Mouse (Mus musculus) R1 (cell line): ENCODE measurements at regions not wholly inside any gene's neighbourhood (a gene's known extent, or its start where the extent isn't known, plus 50 kb on each side); places are given as distances from the start of the nearest gene placed in this dataset.
"Not testable (repeated sequence)": the region's sequence is repeated elsewhere in the genome, so short reads cannot be mapped to it uniquely, and the experiment has no call there.

Source experiments
- DNase-seq: peaks from one replicate; pipeline ENCODE4 v3.0.0-alpha.2; 2018; ENCODE audit warnings: low read depth, low spot score

DNA sequence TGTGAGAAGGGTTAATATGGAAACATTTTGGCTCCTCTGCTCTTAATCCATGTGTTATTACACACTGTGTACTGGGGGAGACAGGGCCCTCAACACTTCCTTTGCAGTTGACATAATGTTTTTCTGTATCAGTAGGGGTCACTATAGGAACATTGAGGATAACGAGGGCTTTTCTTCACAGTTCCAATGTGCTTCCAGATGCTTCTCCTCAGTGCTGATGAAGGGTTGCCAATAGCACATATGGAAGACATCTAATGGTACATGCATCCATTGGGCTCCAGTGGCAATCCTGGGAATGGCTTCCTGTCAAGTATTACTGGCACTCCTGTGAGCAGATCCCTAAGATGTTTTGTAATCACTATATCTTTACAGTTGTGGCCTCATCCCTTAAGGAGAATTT, 62.1 kb downstream of the Naa11 start:
- no peak for DNase-seq

DNA sequence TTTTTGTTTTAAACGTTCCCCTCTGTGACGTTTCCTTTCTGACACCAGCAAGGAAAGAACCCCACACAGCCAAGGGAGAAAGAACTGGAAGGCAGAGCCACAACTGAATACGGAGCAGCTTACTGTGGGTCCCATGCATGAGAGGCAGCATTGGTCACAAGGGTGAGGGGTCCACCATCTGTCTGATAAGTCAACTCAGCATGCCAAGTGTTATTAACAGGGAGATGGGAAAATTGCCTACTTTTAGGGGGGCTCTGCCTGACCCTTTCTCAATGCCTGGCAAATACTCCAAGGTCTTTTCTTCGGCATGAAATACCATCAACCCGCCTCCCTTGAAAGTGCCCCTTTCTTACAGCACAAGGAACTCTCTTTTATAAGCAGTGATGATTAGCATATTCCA, 66.3 kb downstream of the Naa11 start:
- no peak for DNase-seq

DNA sequence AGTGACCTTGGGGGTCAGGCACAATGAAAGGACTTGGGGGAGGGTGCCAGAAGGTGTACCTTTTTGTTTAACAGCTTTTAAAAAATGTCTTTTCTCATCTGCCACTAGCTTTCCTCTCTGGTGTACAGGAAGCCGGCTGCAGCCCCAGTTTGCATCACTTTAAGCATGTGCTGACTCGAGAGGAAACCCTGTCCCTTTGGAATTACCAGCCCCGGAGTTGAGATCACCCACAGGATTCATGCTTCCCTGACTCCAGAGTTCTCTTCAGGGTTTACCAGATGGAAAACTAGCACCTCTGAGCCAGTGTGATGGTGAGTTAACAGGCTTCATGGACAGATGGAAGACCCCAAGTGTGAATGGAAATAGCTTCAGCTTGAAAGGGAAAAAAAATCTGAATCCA, 68.3 kb downstream of the Naa11 start:
- no peak for DNase-seq

DNA sequence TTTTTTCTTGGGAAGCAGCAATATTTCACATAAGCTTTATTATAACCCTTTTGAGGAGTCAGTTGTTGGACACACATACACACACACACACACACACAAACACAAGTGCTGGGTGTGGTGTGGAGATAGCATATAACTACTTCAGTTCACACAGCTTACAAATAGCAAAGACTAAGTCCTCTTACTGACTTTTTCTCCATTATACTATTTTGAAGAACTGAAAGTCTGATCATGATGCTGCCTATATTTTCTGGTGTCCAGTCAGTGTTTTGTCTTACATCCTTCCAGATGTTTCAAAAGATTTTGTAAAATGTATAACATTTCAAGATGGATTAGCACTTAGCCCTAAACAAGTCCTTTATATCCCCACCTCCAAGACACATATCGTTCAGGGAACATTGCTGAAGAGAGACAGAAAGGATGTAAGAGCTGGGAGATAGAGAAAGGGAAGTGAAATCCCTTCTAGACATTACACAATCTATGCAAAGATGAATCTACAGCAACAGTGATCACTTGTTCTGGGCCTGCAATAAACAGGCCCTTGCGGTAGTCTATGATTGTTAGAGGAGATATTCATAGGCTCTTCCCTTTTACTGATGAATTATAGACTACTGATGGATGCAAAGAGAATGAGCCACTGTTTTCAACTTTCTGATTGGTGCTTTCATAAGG, 72.2 kb downstream of the Naa11 start:
- no peak for DNase-seq

DNA sequence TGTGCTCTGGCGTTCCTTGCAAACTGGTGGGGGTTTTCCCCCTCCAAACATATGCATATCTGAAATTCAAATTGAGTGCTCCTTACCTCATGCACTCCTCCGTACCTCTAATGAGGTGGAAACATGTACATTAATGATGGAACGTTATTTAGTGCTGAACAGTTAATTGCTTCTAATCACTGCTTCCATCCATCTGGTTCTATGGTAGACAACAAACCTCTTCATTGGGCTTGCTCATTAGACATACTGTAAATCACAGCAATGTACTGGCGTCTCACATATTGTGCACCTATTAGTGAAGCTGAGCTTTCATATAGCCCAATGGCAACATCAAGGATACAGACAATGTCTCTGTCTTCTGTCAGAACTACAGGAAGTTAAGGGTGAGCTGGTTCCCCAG, 85.3 kb downstream of the Naa11 start:
- DNase-seq, result no peak

DNA sequence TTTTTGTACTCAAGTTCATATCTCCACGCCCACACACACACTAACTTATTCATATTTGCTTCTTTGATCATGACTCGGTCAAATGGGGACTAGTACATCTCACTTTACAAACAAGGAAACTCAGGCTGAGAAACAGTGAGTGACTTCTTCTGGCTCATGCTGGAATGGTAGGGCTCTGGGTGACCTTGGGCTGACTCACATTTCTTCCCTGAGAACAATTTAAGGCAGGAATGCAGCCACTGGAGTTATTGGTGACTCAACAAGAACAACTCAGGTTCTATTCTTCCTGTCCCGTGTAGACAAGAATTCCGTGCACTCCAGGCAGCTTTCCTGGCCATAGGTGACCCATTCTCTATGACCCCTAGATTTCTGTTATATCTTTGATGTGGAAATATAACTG, 87.3 kb downstream of the Naa11 start:
- DNase-seq, result no peak

DNA sequence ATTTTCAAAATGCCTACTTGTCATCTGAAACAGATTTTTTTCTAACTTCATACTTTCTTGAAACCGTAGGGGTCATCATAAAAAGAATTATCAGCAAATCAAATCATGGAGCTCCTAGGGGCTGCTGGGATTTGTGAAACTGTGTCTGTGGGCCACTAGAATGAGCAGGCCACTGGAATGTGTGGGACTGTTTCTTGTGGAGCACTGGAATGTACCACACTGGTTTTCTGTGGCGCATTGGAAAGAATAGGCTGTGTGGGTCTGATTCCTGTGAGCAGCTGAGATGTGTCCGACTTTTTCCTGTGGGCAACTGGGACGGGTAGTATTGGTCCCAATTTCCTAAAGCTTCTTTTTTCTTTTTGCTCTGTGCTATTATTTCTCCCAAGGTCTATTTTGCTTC, 90.6 kb downstream of the Naa11 start:
- DNase-seq, result no peak

DNA sequence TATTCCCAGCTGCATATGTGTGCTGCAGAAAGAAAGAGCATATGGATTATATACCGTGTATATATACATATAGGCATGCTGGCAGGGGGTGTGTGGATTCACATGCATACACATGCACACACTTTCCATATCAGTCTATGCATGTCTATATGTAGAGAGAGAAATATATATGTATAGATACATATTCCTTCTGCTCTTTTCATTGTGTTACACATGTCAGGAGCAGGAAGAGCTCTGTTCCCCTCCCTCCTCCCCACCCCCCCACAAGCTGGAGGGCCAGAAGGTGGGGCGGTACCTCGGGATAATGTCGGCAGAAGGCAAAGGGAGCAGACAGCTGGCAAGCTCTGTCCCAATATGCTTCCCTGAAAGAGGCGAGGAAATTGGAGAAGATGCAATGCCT, 91.3 kb downstream of the Naa11 start:
- DNase-seq, result no peak

DNA sequence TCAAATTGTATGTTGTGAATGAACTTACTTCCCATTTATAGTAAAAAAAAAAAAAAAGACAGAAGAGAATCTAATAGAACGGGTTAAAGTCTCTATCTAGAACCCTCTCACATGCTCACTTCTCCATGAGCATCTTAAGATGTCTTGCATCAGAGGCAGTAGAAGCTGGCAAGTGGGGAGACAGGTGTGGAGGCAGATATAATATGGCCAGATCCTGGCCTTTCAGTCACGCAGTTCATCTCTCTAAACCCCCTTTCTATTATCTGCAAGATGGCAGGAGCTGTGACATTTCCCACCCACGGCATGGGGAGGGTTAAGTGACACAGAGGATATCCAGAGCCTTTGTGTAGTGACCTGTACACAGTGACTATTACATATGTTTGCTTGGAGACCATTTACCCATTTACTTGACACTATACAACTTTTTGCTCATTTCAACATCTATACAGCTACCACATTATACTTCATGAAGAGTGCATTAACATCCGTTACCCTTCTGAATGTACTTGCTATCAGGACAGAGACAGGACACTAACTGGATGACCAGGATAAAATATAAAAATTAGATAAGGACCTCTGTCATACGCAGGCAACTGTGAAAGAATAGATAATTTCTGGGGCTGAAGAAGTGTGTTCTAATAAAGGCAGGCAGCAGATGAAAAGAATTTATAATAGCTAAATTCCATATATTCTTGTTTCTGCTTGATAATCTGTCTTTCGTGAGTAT, 91.9 kb downstream of the Naa11 start:
- DNase-seq, result no peak

DNA sequence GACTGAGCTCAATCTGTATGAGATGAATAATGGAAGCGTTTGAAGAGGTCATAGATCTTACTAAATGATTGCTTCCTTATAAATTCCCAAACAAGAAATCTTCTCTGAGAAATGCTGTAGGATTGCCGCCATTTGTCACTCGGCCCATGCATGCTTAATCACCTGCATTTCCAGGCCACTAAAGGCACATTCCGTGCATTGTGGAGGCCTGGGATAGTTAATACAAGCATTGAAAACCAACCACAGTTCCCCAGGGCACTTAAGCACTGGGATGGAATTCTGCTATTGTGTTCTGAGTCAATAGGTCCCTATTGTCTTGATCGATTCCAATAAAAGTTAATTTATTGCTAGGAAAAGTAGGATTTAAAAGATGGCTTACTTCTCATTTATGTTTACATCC, 92.5 kb downstream of the Naa11 start:
- peak; percentile 63 for DNase-seq

DNA sequence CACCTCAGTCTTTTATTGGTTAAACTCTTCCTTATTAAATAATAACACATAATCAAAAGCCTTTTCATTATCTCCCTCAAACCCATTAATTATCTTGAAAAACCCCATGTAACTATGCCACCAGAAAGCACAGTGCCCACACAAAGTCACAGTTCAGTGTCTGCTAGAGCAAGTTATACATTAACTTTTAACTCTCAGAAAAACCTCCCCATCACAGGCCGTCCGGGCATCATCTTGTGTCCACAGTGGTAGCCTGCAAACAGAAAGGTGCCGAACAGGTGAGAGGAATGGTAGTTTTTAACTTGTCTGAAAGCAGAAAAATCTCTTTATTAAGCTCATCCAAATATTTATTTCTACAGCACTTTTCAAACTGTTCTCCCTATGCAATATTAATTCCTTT, 96.0 kb downstream of the Naa11 start:
- no peak for DNase-seq

DNA sequence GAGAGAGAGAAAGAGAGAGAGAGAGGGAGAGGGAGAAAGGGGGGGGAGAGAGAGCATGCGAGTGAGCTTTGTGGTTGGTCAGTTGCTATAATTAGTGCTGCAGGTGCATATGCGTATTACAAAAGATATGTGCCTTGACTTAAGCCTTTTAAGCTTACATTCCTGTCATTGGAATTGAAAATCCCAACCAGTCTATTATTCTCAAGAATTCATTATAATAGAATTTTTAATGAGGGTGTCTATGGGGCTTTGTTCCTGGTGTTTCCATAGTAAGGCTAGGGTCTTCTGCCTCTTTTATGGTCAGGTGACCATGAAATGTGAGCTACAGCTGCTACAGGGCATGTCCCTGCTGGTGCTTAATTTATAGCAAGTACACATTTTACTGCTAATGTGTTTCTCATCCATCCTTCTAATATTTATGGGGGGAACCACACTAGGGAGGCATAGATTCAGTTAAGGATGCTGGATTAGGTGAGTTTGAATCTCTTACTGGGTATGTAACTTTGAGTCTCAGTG, 102.0 kb downstream of the Naa11 start:
- no peak for DNase-seq

DNA sequence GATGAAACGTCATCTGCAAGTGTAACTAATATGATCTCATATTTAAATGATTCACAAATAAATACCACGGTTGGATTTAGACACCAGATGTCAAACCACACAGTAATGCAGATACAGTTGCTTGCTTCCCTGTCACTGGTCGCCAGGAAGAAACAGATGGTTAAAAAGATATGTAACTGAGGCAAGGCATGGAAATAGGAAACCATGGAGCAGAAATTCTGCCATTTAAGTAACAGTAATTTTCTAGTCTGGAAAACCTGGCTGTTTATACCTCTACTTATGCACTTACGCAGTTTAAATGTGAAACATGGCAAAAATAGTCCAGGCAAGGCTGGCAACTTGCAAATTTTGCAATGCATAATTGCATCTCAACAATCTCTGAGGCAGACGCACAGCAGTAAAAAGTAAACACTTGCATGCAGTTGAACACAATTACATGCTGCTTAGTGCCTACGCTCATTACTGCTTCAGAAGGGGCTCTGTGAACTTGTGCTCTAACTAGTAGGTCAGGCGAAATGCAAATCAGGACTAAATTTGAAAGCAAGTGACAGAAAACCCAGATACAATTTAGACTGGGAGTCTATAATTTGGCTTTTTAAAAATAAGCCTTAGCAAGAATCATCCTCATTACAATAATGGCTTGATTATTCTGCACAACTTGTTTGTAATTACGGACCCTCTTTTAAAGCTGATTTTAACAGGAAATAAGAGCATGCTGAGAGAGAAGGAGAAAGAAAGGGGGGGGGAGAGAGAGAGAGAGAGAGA, 102.6 kb downstream of the Naa11 start:
- DNase-seq, result no peak

DNA sequence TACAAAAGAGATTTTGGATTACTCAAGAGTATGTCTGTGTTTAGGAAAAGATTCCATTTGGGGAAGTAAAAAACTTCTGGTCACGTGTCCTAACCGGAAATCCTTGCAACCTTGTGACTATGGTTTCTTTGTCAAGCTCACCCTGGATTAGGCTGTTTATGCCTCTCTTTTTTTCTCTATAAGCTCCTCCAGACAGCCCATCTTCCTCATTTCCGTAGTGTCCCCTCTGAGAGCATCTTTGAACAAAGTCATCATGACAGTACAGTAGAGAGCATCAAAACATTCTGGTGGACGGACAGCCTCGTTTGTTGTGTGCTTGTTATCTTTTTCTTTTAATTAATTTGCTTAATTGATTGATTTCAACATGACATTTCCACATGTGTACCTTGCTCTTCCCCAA, 112.7 kb downstream of the Naa11 start:
- DNase-seq, result no peak

DNA sequence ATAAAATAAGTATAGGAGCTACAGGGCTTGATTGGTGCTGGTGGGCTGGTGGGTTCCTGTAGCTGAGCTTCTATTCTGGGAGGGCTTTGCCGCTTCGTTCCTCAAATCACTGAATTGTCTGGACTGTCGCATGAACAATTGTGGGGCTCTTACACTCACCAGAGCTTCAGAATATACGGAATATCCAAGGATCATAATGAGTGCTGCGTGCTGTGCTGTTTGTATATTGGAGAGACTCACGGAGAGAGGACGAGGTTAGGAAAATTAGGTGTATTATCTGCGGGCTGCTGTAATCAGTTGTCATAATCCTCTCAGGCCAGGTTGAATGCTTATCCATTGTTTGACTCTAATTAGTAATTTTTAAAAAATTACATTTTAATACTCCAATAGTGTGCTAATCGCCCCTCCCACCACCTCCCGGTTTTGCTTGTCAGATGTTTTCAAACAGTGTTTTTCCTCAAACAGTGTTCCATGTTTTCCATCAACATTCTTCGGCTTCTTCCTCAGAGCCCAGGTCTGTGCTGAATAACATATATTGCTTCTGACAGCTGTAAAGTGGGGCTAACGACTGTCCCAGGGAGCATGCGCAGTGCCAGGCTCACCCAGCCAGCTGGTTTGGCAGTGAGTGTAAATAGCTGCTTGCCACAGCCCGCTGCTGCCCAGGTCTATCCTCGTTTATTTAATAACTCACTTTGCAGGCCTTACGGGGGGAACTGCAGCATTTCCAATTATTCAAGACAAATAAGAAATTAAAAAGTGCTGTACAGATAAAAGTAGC, 114.2 kb downstream of the Naa11 start:
- no peak for DNase-seq

DNA sequence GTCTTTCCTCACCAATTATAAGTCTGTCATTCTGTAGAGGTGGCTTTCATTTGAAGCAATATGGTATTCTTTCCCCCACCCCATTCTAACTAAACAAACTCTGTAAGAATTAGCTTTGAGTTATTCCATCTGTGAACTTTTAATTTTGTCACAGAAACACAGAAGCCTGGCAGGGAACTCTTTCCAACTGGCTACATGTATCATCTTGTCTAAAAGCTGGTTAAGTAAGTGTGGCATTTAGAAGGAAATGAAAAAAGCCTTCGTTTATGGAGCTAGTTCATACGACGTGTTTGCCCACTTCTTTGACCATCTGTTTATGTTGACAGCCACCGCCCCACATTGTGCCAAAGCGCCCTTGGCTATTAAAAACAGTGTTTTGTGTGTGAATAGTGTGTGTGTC, 115.5 kb downstream of the Naa11 start:
- no peak for DNase-seq

DNA sequence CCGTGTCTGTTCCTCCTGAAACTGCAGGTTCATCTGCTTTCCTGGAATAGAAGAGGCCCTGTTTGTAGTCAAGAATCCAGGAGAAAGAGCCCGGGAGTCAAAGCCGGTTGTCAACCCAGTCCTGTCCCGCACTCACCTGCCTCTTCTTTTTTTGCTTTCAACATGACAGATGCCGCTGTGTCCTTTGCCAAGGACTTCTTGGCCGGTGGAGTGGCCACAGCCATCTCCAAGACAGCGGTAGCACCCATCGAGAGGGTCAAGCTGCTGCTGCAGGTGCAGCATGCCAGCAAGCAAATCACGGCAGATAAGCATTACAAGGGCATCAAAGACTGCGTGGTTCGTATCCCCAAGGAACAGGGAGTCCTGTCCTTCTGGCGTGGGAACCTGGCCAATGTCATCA, 127.5 kb downstream of the Naa11 start:
- DNase-seq, result not testable (repeated sequence)

DNA sequence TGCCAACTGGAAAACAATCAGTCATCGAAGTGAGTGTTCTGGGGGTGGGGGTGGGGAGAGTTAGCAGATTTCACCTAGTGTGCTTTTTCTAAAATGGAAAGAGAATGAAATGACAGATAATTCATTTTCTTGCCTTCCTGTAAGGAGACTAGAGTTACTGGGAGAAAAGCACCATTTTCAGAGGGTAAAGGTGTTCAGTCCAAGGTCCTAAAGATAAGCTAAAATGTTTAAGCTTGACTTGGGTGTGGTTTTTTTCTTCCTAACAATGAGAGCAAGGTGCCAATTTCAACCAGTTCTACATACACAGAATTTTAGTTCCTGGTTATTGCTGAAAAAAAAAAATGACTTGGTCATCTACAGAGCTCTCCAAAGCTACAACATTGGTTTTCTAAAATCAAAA, 135.1 kb downstream of the Naa11 start:
- no peak for DNase-seq

DNA sequence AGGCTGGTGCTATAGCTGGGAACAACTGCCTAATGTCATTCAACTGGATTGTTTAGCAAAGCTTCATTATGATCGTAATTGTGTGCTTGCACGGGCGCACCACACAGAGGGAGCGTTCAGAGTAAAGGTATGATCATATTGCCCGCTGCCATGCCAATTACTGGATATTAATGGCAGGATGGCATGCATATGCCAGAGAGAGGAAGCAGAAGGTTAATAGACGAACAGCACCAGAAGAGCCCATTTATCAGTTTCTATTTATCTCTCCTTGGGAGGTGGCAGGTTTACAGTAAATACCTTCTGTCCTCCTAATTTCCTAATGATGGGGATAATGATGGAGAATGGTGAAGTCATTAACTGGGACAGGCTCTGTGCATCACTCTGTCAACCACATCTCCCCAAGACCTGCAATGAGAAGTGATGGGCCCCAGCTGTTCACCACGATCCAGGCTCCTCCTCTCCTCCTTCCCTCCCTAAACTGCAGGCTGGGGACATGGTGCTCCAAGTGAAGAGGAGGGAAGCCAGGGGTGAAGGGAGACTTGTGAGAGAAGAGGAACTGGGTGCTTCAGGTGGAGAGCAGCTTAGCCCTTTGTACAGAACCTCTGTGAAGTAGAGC, 135.6 kb downstream of the Naa11 start:
- no peak for DNase-seq

DNA sequence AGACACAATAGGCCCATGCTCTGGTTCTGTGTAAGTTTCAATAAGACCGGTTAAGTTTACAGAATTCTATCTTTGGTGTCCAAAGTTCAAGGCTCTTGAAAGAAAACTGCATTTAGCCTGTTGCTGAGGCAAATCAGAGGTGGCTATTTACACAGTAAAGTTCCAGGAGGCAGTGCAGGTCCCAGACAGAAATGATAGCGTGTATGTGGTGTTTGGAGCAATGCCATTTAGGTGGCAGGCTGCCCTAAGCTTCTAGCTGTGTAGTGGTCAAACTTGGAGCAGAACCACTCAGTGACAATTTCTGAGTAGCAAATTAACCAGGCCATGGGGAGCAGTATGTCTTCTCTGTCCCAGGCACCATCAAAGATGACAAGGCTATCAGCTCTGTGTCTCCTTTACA, 125.5 kb upstream of the Paqr3 start:
- no peak for DNase-seq

DNA sequence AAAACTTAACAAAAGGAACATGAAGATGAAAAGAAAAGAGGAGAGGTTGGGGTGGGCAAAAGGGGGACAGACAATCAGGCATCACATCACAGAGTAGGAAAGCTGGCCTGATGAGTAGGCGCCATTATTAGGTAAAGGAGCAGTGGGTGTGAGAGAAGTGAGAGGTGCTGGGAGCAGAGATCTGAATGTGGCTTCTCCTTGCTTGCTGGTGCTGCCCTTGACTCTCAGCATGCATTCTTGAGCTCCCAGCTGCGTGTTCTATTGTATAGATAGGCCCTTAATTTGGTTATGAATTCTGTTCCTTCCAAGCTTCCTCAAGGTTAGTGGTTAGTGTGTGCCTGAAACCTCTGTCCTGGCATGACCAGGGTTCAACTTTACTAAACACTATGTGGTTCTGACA, 115.0 kb upstream of the Paqr3 start:
- peak; percentile 92 for DNase-seq
